Mouse (Mus musculus): ENCODE measurements around the gene Rnf150. TPM values are rescaled to one million over a fixed set of nuclear protein-coding genes. Genes with fewer than 3 reads are reported as not detected.

The Rnf150 gene
- total RNA-seq, 1 experiment = 0.09 TPM

- H3K4me1 ChIP-seq (ENCODE audit: control insufficient read depth in 2 of 2, insufficient read depth in 2 of 2, low read length in 2 of 2, poor library complexity in 1 of 2) = no peaks in the 10 kb centered on the region
- no peaks in the 10 kb centered on the region for H3K9me3 ChIP-seq (ENCODE audit: control insufficient read depth, insufficient read depth, low read depth, low read length)
- DNase-seq (ENCODE audit: low read depth, low spot score) = no peak
- H3K27ac ChIP-seq (ENCODE audit: insufficient read depth, low read depth, low read length, poor library complexity, severe bottlenecking) = no peak overlapping the region
- no peak overlapping the region for H3K4me3 ChIP-seq (ENCODE audit: insufficient read depth in 1 of 2, low read depth in 1 of 2, low read length in 2 of 2, poor library complexity in 1 of 2, severe bottlenecking in 1 of 2)
- no peaks in the 10 kb centered on the region for H3K36me3 ChIP-seq (ENCODE audit: control insufficient read depth, insufficient read depth, low read length, poor library complexity, severe bottlenecking)
- no peak overlapping the region for H3K9ac ChIP-seq (ENCODE audit: insufficient read depth, low read depth, low read length, poor library complexity, severe bottlenecking)
- no peak for TF ChIP-seq HCFC1 (IDR thresholded peaks at IDR 0.05; ENCODE audit: borderline replicate concordance, insufficient read depth, low read length)
- no peak for TF ChIP-seq CHD2 (IDR thresholded peaks at IDR 0.05; ENCODE audit: low read depth, low read length)
- TF ChIP-seq ZNF384 (IDR thresholded peaks at IDR 0.05; ENCODE audit: low read depth, low read length) = no peak
- TF ChIP-seq MAFK (IDR thresholded peaks at IDR 0.05; ENCODE audit: insufficient read depth, low read depth, low read length) = no peak
- TF ChIP-seq ZC3H11A (IDR thresholded peaks at IDR 0.05; ENCODE audit: borderline replicate concordance, low read depth, low read length) = no peak
- in situ Hi-C loops (cut with MboI; ENCODE audit: low sequenced_read_pairs in 2 of 2, unreplicated experiment in 2 of 2) = no loop called here
Measured at GRCm38 (mm10) chr8:83009481-83009880, 146.3 kb downstream of the Rnf150 start.

- TF ChIP-seq ZC3H11A (IDR thresholded peaks at IDR 0.05; ENCODE audit: borderline replicate concordance, low read depth, low read length) = no peak
- no peak for TF ChIP-seq MAFK (IDR thresholded peaks at IDR 0.05; ENCODE audit: insufficient read depth, low read depth, low read length)
- TF ChIP-seq ZNF384 (IDR thresholded peaks at IDR 0.05; ENCODE audit: low read depth, low read length) = no peak
- no peak for TF ChIP-seq CHD2 (IDR thresholded peaks at IDR 0.05; ENCODE audit: low read depth, low read length)
- no peak for TF ChIP-seq HCFC1 (IDR thresholded peaks at IDR 0.05; ENCODE audit: borderline replicate concordance, insufficient read depth, low read length)
- H3K27ac ChIP-seq (ENCODE audit: insufficient read depth, low read depth, low read length, poor library complexity, severe bottlenecking) = no peak overlapping the region
- in situ Hi-C loops (cut with MboI; ENCODE audit: low sequenced_read_pairs in 2 of 2, unreplicated experiment in 2 of 2) = no loop called here
Measured at GRCm38 (mm10) chr8:83011286-83011685, 148.1 kb downstream of the Rnf150 start.

GRCm38 (mm10) chr8:83011758-83012157 lies 148.6 kb downstream of the Rnf150 start:
- in situ Hi-C loops (cut with MboI; ENCODE audit: low sequenced_read_pairs in 2 of 2, unreplicated experiment in 2 of 2) = no loop called here
- no peak overlapping the region for H3K27ac ChIP-seq (ENCODE audit: insufficient read depth, low read depth, low read length, poor library complexity, severe bottlenecking)

More at GRCm38 (mm10) chr8:83011286-83011685, 148.1 kb downstream of the Rnf150 start:
- H3K9ac ChIP-seq (ENCODE audit: insufficient read depth, low read depth, low read length, poor library complexity, severe bottlenecking) = no peak overlapping the region
- H3K9me3 ChIP-seq (ENCODE audit: control insufficient read depth, insufficient read depth, low read depth, low read length) = no peaks in the 10 kb centered on the region
- no peak overlapping the region for H3K4me3 ChIP-seq (ENCODE audit: insufficient read depth in 1 of 2, low read depth in 1 of 2, low read length in 2 of 2, poor library complexity in 1 of 2, severe bottlenecking in 1 of 2)
- no peak for DNase-seq (ENCODE audit: low read depth, low spot score)
- no peaks in the 10 kb centered on the region for H3K36me3 ChIP-seq (ENCODE audit: control insufficient read depth, insufficient read depth, low read length, poor library complexity, severe bottlenecking)
- H3K4me1 ChIP-seq (ENCODE audit: control insufficient read depth in 2 of 2, insufficient read depth in 2 of 2, low read length in 2 of 2, poor library complexity in 1 of 2) = no peaks in the 10 kb centered on the region

GRCm38 (mm10) chr8:83028211-83028610 lies 165.1 kb downstream of the Rnf150 start:
- no peak for TF ChIP-seq MAFK (IDR thresholded peaks at IDR 0.05; ENCODE audit: insufficient read depth, low read depth, low read length)
- no peak for TF ChIP-seq HCFC1 (IDR thresholded peaks at IDR 0.05; ENCODE audit: borderline replicate concordance, insufficient read depth, low read length)
- TF ChIP-seq ZC3H11A (IDR thresholded peaks at IDR 0.05; ENCODE audit: borderline replicate concordance, low read depth, low read length) = no peak
- in situ Hi-C loops (cut with MboI; ENCODE audit: low sequenced_read_pairs in 2 of 2, unreplicated experiment in 2 of 2) = no loop called here
- Histone ChIP-seq H3K27ac (ENCODE audit: insufficient read depth, low read depth, low read length, poor library complexity, severe bottlenecking) (no peak overlapping the region), H3K9me3 (ENCODE audit: control insufficient read depth, insufficient read depth, low read depth, low read length) (no peaks in the 10 kb centered on the region), H3K4me1 (ENCODE audit: control insufficient read depth in 2 of 2, insufficient read depth in 2 of 2, low read length in 2 of 2, poor library complexity in 1 of 2) (no peaks in the 10 kb centered on the region), H3K9ac (ENCODE audit: insufficient read depth, low read depth, low read length, poor library complexity, severe bottlenecking) (no peak overlapping the region), H3K4me3 (ENCODE audit: insufficient read depth in 1 of 2, low read depth in 1 of 2, low read length in 2 of 2, poor library complexity in 1 of 2, severe bottlenecking in 1 of 2) (no peak overlapping the region), H3K36me3 (ENCODE audit: control insufficient read depth, insufficient read depth, low read length, poor library complexity, severe bottlenecking) (no peaks in the 10 kb centered on the region)
- no peak for DNase-seq (ENCODE audit: low read depth, low spot score)

More at GRCm38 (mm10) chr8:83011758-83012157, 148.6 kb downstream of the Rnf150 start:
- no peaks in the 10 kb centered on the region for H3K4me1 ChIP-seq (ENCODE audit: control insufficient read depth in 2 of 2, insufficient read depth in 2 of 2, low read length in 2 of 2, poor library complexity in 1 of 2)
- no peak overlapping the region for H3K4me3 ChIP-seq (ENCODE audit: insufficient read depth in 1 of 2, low read depth in 1 of 2, low read length in 2 of 2, poor library complexity in 1 of 2, severe bottlenecking in 1 of 2)
- no peaks in the 10 kb centered on the region for H3K36me3 ChIP-seq (ENCODE audit: control insufficient read depth, insufficient read depth, low read length, poor library complexity, severe bottlenecking)
- no peak for TF ChIP-seq MAFK (IDR thresholded peaks at IDR 0.05; ENCODE audit: insufficient read depth, low read depth, low read length)
- H3K9ac ChIP-seq (ENCODE audit: insufficient read depth, low read depth, low read length, poor library complexity, severe bottlenecking) = no peak overlapping the region
- H3K9me3 ChIP-seq (ENCODE audit: control insufficient read depth, insufficient read depth, low read depth, low read length) = no peaks in the 10 kb centered on the region
- no peak for DNase-seq (ENCODE audit: low read depth, low spot score)

GRCm38 (mm10) chr8:83032800-83033199 lies 169.6 kb downstream of the Rnf150 start:
- Histone ChIP-seq H3K9me3 (ENCODE audit: control insufficient read depth, insufficient read depth, low read depth, low read length) (no peaks in the 10 kb centered on the region), H3K9ac (ENCODE audit: insufficient read depth, low read depth, low read length, poor library complexity, severe bottlenecking) (no peak overlapping the region), H3K27ac (ENCODE audit: insufficient read depth, low read depth, low read length, poor library complexity, severe bottlenecking) (no peak overlapping the region), H3K4me1 (ENCODE audit: control insufficient read depth in 2 of 2, insufficient read depth in 2 of 2, low read length in 2 of 2, poor library complexity in 1 of 2) (peaks cover 4 to 9% of the 10 kb centered on the region in 2 experiments; a peak in 3 of 4 replicates), H3K36me3 (ENCODE audit: control insufficient read depth, insufficient read depth, low read length, poor library complexity, severe bottlenecking) (no peaks in the 10 kb centered on the region), H3K4me3 (ENCODE audit: insufficient read depth in 1 of 2, low read depth in 1 of 2, low read length in 2 of 2, poor library complexity in 1 of 2, severe bottlenecking in 1 of 2) (no peak overlapping the region)
- no peak for DNase-seq (ENCODE audit: low read depth, low spot score)
- in situ Hi-C loops (cut with MboI; ENCODE audit: low sequenced_read_pairs in 2 of 2, unreplicated experiment in 2 of 2) = no loop called here
- no peak for TF ChIP-seq CHD2 (IDR thresholded peaks at IDR 0.05; ENCODE audit: low read depth, low read length)
- no peak for TF ChIP-seq ZC3H11A (IDR thresholded peaks at IDR 0.05; ENCODE audit: borderline replicate concordance, low read depth, low read length)
